Mouse (Mus musculus) inflammation-experienced regulatory T-cells, adult 16 weeks (primary cell): ENCODE results near the gene Zc3hav1. TPM values are rescaled to one million over a fixed set of nuclear protein-coding genes. Genes with fewer than 3 reads are reported as not detected.

ENCODE experiments used
- polyA plus RNA-seq: library from polyadenylated mRNA; unstranded; fragments of 100-300 nt; shearing (Covaris generic); gene quantifications from one replicate; pipeline ENCODE4 v1.2.1, GENCODE M21; 2017

The Zc3hav1 gene
- polyA plus RNA-seq, result 121 TPM

GRCm38 (mm10) chr6:38353811-38354722, at the start of gene Zc3hav1:
Gene Zc3hav1, minus strand, starts transcription at chr6:38354603.

DNA sequence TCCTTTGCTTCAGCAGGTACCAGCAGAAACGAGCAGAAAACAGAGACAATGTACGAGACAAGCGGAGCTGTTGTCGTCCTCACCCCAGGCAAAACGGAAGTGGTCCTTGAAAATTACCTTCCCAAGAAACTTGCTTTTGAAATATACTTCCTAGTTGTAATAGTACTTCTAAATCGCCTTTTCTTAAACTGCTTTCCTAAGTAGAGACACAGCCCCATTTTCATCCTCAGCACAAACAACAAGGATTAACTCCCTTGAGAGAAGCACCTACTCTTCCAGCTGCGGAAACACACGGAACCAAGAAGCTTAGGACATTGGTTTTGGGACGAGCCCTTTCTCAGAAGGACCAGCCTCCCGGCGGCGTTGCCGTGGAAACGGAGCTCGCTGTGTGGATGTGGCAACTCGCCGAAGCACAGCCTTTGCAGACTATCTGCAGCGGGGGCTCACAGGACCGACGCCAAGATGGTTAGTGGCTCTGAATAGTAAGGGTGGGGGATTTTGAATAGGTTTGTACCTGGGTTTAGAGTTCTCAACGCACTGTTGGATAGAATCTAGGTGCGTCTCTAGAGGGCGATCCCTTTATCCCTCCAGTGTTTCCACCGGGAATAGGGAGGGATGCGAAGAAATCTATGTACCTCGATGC, 26.8 kb upstream of the Zc3hav1 start, which contains the start of gene Ttc26:
Gene Ttc26, plus strand, starts transcription at position 341 of the 643 bp plus-strand sequence.

GRCm38 (mm10) chr6:38298761-38299401, 55.5 kb downstream of the Zc3hav1 start, which contains the start of gene Zc3hav1l:
Gene Zc3hav1l, minus strand, starts transcription at chr6:38299259.

Other genes with a start within 250 kb of the Zc3hav1 start
- gene Tmem213, start 245.3 kb downstream of the Zc3hav1 start, polyA plus RNA-seq, result not detected
- not detected for gene Atp6v0a4, start 230.0 kb downstream of the Zc3hav1 start, polyA plus RNA-seq
- 0.20 TPM for gene D630045J12Rik, start 100.6 kb downstream of the Zc3hav1 start, polyA plus RNA-seq
- 0.48 TPM for gene Zc3hav1l, start 55.3 kb downstream of the Zc3hav1 start, polyA plus RNA-seq
- 0.24 TPM for gene Ttc26, start 26.9 kb upstream of the Zc3hav1 start, polyA plus RNA-seq
- gene Ubn2, start 79.3 kb upstream of the Zc3hav1 start, polyA plus RNA-seq, result 11.8 TPM
- 55.1 TPM for gene Fmc1, start 178.9 kb upstream of the Zc3hav1 start, polyA plus RNA-seq
- gene Luc7l2, start 196.7 kb upstream of the Zc3hav1 start, polyA plus RNA-seq, result 34.3 TPM